Comparison of ENCODE assay signal across 9 mouse cellular contexts in genomic region chr1:36847276-36847675, GRCm38 (mm10).
"Had no signal": no experiment of that assay in that cellular context is flagged by ENCODE, and none has a peak within 500 bp of the region (broad histone marks: within the 10 kb centered on the region; RNA-seq: fewer than 3 reads in every experiment).

No protein-coding gene starts in this region.

- H3K4me3 ChIP-seq: limb, embryonic 13.5 days; midbrain, embryonic 13.5 days had no signal

- H3K27ac ChIP-seq: kidney, postnatal 0 days; limb, embryonic 13.5 days; liver, embryonic 14.5 days; midbrain, embryonic 13.5 days had no signal

- H3K9me3 ChIP-seq: limb, embryonic 13.5 days; midbrain, embryonic 13.5 days had no signal

- DNase-seq: kidney, postnatal 36 days; left cerebral cortex, postnatal 4 days; lung, adult 18-20 months; lung, postnatal 36 days; right cerebral cortex, postnatal 14 days had no signal

- H3K27me3 ChIP-seq: limb, embryonic 13.5 days; midbrain, embryonic 13.5 days had no signal

- H3K4me2 ChIP-seq: limb, embryonic 13.5 days; midbrain, embryonic 13.5 days had no signal

- H3K9ac ChIP-seq: limb, embryonic 13.5 days; liver, embryonic 14.5 days; midbrain, embryonic 13.5 days had no signal

- ATAC-seq: midbrain, embryonic 13.5 days had no signal
